Mouse (Mus musculus) intestine, postnatal 0 days (tissue): ENCODE results near the gene Isyna1. TPM values are rescaled to one million over a fixed set of nuclear protein-coding genes. Genes with fewer than 3 reads are reported as not detected.

Experiments used
- ATAC-seq: fragments of 200-750 bp; cut with Nextera tagmentation; 2 replicates; pipeline ENCODE4 v1.8.0; 2017; ENCODE audit warnings: mild to moderate bottlenecking, moderate TSS enrichment, moderate library complexity
- H3K27ac ChIP-seq: fragments of 300-500 bp; sonication (generic); 2 replicates; pipeline ENCODE4 v1.5.1; 2014; ENCODE audit warnings: mild to moderate bottlenecking, low read depth, low read length, moderate library complexity
- H3K27me3 ChIP-seq: fragments of 300-500 bp; sonication (generic); replicated peaks from 2 replicates; pipeline ENCODE4 v1.6.1; 2014; ENCODE audit warnings: low read length, mixed read lengths; ENCODE audit not compliant: control insufficient read depth, insufficient read depth
- H3K36me3 ChIP-seq: fragments of 300-500 bp; sonication (generic); 2 replicates; pipeline ENCODE4 v1.6.1; 2014; ENCODE audit warnings: mild to moderate bottlenecking, moderate library complexity; ENCODE audit not compliant: control insufficient read depth, insufficient read depth
- H3K4me1 ChIP-seq: fragments of 300-500 bp; sonication (generic); replicated peaks from 2 replicates; pipeline ENCODE4 v1.6.1; 2014; ENCODE audit warnings: antibody characterized with exemption, low read length, mixed read lengths; ENCODE audit not compliant: control insufficient read depth, insufficient read depth
- H3K4me2 ChIP-seq: fragments of 300-500 bp; sonication (generic); replicated peaks from 2 replicates; pipeline ENCODE4 v1.6.1; 2014; ENCODE audit warnings: low read depth, mild to moderate bottlenecking, moderate library complexity
- H3K4me3 ChIP-seq: fragments of 300-500 bp; sonication (generic); 2 replicates; pipeline ENCODE4 v1.5.1; 2014; ENCODE audit warnings: low read depth, low read length
- H3K9ac ChIP-seq: fragments of 300-500 bp; sonication (generic); 2 replicates; pipeline ENCODE4 v1.6.1; 2014; ENCODE audit warnings: mild to moderate bottlenecking, low read depth, low read length
- H3K9me3 ChIP-seq: fragments of 300-500 bp; sonication (generic); 2 replicates; pipeline ENCODE4 v1.6.1; 2016; ENCODE audit warnings: mixed run types; ENCODE audit not compliant: control insufficient read depth
- CTCF ChIP-seq: sonication (generic); IDR thresholded peaks from 2 replicates; pipeline ENCODE4 v1.5.1; 2016; ENCODE audit warnings: low read depth, mild to moderate bottlenecking, control low read depth, antibody characterized with exemption, moderate library complexity
- WGBS: fragments of 180-500 bp; shearing (Covaris S2); extraction: QIAGEN DNeasy Blood & Tissue Kit; methylation state at CpG from one replicate; pipeline ENCODE4 v1.1.7; 2014; 5-methylcytosine and 5-hydroxymethylcytosine counted together
- polyA plus RNA-seq: library from polyadenylated mRNA; unstranded; fragments of >200 nt; fragmentation: Nextera tagmentation; extraction: Ambion mirVana; gene quantifications from 2 replicates; pipeline ENCODE4 v1.2.1, GENCODE M21; 2015

The Isyna1 gene
- polyA plus RNA-seq, 1 experiment from 2014 or later, result 21.0 TPM

DNA sequence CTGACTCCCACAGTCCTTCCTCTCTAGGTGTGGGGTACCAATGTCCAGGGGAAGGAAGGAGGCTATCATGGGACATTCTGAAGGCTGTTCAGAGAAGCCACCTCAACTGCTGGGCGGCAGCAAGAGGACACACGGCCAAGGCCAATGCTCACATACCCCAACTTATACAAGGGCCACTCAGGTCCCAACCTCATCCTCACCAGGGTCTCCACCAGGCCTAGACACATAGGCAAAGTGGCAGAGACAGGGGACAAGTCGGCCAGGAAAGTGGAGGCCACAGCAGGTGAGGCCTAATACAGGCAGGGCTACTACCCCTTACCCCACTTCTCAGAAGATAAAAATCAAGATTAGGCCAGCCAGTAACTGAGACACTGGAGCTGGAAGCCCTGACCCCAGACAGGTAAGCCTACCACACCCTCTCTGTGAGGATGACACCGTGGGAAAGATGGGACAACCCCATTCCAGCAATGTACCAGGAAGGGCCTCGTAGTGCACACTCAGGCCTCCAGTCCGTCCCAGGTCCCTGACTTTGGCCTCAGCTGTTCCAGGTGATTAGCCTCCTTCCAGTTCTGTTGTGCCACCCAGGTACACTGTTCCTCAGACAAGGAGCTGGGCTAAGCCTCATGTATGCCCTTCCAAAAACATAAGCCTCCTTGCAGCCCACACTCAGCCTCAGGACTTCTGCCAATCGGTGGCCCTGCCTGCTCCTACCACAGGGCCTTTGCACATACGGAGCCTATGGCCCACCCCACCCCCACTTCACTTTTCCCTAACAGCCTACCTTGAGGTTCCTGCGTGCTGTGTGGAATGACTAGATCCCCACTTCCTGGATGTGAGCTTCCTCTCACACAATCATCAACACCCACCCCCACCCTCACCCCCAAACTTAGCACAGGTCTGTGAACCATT, 12.0 kb downstream of the Isyna1 start:
- 72% methylated on average over 9 of the region's 9 CpGs for WGBS
- H3K4me1 ChIP-seq, result 0 out of 2 replicates have a peak, but pooled peaks cover 9% of the 10 kb centered on the region
- no peak overlapping the region for H3K27ac ChIP-seq
- H3K9me3 ChIP-seq, result no peaks in the 10 kb centered on the region
- no peak overlapping the region for H3K9ac ChIP-seq
- TF ChIP-seq CTCF, result no peak
- ATAC-seq, result no peak
- no peaks in the 10 kb centered on the region for H3K36me3 ChIP-seq
- no peaks in the 10 kb centered on the region for H3K27me3 ChIP-seq
- H3K4me2 ChIP-seq, result no peak overlapping the region
- no peak overlapping the region for H3K4me3 ChIP-seq

DNA sequence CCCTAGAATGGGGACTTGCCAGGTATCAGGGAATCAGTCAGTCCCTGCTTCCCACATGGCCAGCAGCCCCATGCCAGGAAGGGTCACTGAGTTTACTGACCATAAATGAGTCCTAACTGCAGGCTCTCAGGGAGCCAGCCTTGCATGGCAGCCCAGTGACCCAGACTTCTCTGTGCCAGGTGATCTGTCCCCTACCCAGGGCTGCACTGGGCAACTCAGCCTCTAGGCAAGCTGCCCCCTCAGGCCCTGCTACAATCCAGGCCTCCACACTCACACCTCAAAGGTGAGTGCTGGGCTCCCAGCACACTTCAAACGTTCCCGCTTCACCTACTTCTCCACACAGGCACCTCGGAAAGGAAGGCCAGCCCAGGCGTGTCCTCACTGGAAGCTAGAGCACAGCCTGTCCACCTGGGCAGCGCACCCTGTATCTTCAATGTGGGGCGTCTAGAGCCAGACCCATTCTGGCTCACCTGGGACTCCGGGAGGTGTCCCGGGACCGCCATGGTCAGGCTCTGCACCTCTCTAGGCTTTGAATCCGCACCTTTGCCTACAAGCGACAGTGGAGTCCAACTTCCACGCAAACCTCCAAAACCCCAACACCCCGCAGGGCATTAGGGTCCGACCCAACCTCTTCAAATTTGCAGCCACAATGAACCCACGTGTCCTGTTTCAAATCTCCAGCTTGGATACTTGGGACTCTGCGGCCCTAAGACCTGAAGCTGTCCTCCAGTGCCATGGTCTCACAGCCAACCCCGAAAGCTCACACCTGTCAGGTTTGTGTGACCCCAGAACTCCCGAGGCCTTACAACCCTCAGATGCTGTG, 12.8 kb downstream of the Isyna1 start:
- Histone ChIP-seq H3K36me3 (no peaks in the 10 kb centered on the region), H3K4me3 (peak overlapping the region; percentile 56), H3K4me1 (0 out of 2 replicates have a peak, but pooled peaks cover 9% of the 10 kb centered on the region), H3K27ac (no peak overlapping the region), H3K9ac (peak overlapping the region; percentile 68), H3K27me3 (no peaks in the 10 kb centered on the region), H3K9me3 (no peaks in the 10 kb centered on the region), H3K4me2 (peak overlapping the region; percentile 96)
- ATAC-seq, result no peak
- WGBS, result 64% methylated on average over 18 of the region's 18 CpGs
- TF ChIP-seq CTCF, result no peak

DNA sequence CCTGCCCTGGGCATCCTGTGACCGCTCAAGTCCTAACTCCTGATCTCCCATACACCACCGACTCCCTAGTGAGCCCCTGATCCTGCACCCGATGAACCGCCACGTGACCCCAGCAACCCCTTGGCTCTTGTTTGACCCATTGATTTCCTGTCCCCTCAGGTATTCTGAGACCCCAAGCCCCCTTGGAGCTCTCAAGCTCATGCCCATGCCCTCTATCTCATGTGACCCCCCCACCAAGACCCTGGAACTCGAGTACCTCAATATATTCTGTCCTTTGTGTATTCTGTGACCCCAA, 13.4 kb downstream of the Isyna1 start:
- WGBS, result 25% methylated on average over 6 of the region's 6 CpGs
- Histone ChIP-seq H3K4me1 (0 out of 2 replicates have a peak, but pooled peaks cover 9% of the 10 kb centered on the region), H3K36me3 (no peaks in the 10 kb centered on the region), H3K27ac (no peak overlapping the region), H3K4me2 (peak overlapping the region; percentile 96), H3K9ac (peak overlapping the region; percentile 68), H3K9me3 (no peaks in the 10 kb centered on the region), H3K4me3 (peak overlapping the region; percentile 56), H3K27me3 (no peaks in the 10 kb centered on the region)
- TF ChIP-seq CTCF, result no peak
- ATAC-seq, result no peak

DNA sequence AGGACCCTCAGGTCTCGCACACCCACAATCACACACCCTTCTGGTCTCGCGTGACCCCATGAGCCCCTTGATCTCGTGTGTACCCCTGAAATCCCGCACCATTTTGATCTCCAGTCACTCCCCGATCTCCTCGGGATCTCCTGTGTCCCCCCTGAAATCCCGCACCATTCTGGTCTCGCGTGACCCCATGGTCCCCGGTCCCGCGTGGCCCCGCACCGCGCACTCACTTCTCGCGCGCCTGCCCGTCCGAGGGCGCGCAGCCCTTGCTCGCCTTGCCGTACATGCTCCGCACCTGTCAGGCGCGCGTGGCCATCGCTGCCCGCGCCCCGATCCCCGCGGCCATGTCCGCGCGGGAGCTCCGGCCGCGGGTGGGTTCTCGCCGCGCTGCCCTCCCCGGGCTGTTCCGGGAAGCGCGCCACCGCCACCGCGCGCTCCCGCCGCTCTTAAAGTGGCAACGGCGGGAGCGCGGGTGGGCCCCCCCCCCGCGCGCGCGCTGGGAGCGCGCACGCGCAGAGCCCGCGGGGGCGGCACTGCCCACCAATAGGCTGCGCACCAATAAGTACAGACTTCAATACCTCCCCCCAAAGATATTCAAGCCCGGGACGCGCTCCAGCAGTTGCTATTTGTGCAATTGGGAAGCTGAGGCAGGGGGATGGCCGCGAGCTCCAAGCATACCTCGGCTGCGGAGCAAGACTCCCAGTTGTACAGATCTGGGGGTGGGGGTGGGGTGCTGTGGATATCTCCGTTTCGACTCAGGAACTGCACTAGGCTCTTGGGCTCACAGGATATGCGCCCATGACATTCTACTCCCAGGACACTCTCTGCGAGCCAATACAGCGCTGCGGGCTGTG, 13.9 kb downstream of the Isyna1 start:
- 0 out of 2 replicates have a peak, but pooled peaks cover 9% of the 10 kb centered on the region for H3K4me1 ChIP-seq
- H3K27ac ChIP-seq, result peak overlapping the region; percentile 60
- no peaks in the 10 kb centered on the region for H3K27me3 ChIP-seq
- H3K36me3 ChIP-seq, result no peaks in the 10 kb centered on the region
- WGBS, result under 1% methylated on average over 83 of the region's 84 CpGs
- H3K9ac ChIP-seq, result peak overlapping the region; percentile 68
- peak overlapping the region; percentile 56 for H3K4me3 ChIP-seq
- H3K4me2 ChIP-seq, result peak overlapping the region; percentile 96
- H3K9me3 ChIP-seq, result no peaks in the 10 kb centered on the region
- no peak for ATAC-seq
- TF ChIP-seq CTCF, result no peak

DNA sequence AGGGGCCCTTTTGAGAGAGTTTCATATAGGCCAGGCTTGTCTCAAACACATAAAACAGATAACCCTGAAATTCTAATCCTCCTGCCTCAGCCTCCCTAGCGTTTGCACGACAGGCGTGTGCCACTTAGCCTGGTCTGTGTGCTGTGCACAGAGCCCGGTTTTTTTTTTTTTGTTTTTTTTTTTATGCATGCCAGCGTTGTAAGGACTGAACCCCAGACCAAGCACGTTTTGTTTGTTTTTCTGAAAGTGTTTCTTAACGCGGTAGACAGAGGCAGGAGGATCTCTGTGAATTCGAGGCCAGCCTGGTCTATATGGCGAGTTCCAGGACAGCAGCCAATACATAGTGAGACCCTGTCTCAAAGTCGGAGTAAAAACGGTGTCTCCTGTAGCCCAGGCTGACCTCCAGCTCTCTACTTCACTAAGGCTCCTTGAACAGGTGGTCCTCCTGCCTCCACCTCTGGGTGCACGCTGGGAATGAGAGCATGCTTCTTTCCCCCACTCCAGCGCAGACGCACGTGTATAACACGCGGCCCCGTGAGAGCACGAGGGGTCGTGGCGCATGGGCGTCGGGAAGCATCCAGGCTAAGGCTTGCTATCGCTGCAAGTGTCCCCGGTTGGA, 14.7 kb downstream of the Isyna1 start, which contains the start of gene Ssbp4:
TSS of gene Ssbp4 (minus strand) at position 124 of the 619 bp plus-strand sequence.
- peak within 1 kb of the TSS; percentile 92 for H3K27ac ChIP-seq
- peak within 1 kb of the TSS; percentile 68 for H3K9ac ChIP-seq
- peak within 1 kb of the TSS; percentile 56 for H3K4me3 ChIP-seq
- H3K27me3 ChIP-seq, result no peaks in the 10 kb centered on the region
- no peaks in the 10 kb centered on the region for H3K36me3 ChIP-seq
- WGBS, result 4% methylated on average over 26 of the region's 26 CpGs
- 0 out of 2 replicates have a peak, but pooled peaks cover 9% of the 10 kb centered on the region for H3K4me1 ChIP-seq
- no peak for TF ChIP-seq CTCF
- no peak for ATAC-seq
- H3K9me3 ChIP-seq, result no peaks in the 10 kb centered on the region
- H3K4me2 ChIP-seq, result peak within 1 kb of the TSS; percentile 96
